Mouse (Mus musculus) E14TG2a.4 (cell line): ENCODE results near the gene Nfic.

ENCODE experiments used
- H3K27me3 ChIP-seq: 2 replicates; pipeline ENCODE4 v1.6.1; 2014; ENCODE audit warnings: low read length, control low read depth; ENCODE audit not compliant: insufficient read depth
- H3K36me3 ChIP-seq: 2 replicates; pipeline ENCODE4 v1.6.1; 2014; ENCODE audit warnings: low read length, control low read depth; ENCODE audit not compliant: insufficient read depth
- H3K4me1 ChIP-seq: replicated peaks from 2 replicates; pipeline ENCODE4 v1.6.1; 2014; ENCODE audit warnings: low read depth, low read length, control low read depth
- H3K4me3 ChIP-seq: replicated peaks from 2 replicates; pipeline ENCODE4 v1.5.1; 2014; ENCODE audit warnings: mild to moderate bottlenecking, low read length
- H3K9me3 ChIP-seq: 2 replicates; pipeline ENCODE4 v1.6.1; 2014; ENCODE audit warnings: low read length, control low read depth
- CTCF ChIP-seq: conservative IDR thresholded peaks from 2 replicates; pipeline ENCODE4 v1.5.1; 2014; ENCODE audit warnings: low read length
- NANOG ChIP-seq: IDR thresholded peaks from 2 replicates; pipeline ENCODE4 v1.6.1; 2014; ENCODE audit warnings: borderline replicate concordance, low read length, mixed read lengths
- POU5F1 ChIP-seq: IDR thresholded peaks from 2 replicates; pipeline ENCODE4 v1.6.1; 2014; ENCODE audit warnings: low read length, borderline replicate concordance

The Nfic gene

GRCm38 (mm10) chr10:81460471-81460870 is 5.0 kb upstream of the Nfic start:
- Histone ChIP-seq H3K4me3 (no peak overlapping the region), H3K9me3 (no peaks in the 10 kb centered on the region), H3K27me3 (peaks cover 37% of the 10 kb centered on the region), H3K36me3 (no peaks in the 10 kb centered on the region; the same call in 1 of the 2 replicates), H3K4me1 (peaks cover 78% of the 10 kb centered on the region)
- no peak for TF ChIP-seq POU5F1
- TF ChIP-seq NANOG = no peak
- TF ChIP-seq CTCF = no peak

GRCm38 (mm10) chr10:81459399-81459798 is 4.0 kb upstream of the Nfic start:
- Histone ChIP-seq H3K4me3 (no peak overlapping the region), H3K27me3 (peaks cover 48% of the 10 kb centered on the region), H3K9me3 (no peaks in the 10 kb centered on the region), H3K36me3 (no peaks in the 10 kb centered on the region; the same call in 1 of the 2 replicates), H3K4me1 (peaks cover 73% of the 10 kb centered on the region)
- no peak for TF ChIP-seq NANOG
- TF ChIP-seq POU5F1 = no peak
- no peak for TF ChIP-seq CTCF

GRCm38 (mm10) chr10:81458267-81458666 is 2.8 kb upstream of the Nfic start:
- H3K4me3 ChIP-seq = no peak overlapping the region
- peaks cover 52% of the 10 kb centered on the region for H3K27me3 ChIP-seq
- H3K4me1 ChIP-seq = peaks cover 64% of the 10 kb centered on the region
- no peak for TF ChIP-seq POU5F1
- no peak for TF ChIP-seq CTCF
- no peak for TF ChIP-seq NANOG
- H3K9me3 ChIP-seq = no peaks in the 10 kb centered on the region
- no peaks in the 10 kb centered on the region; the same call in 1 of the 2 replicates for H3K36me3 ChIP-seq

- H3K4me3 ChIP-seq = no peak overlapping the region
- TF ChIP-seq CTCF (no peak), NANOG (no peak), POU5F1 (no peak)
- no peaks in the 10 kb centered on the region; the same call in 1 of the 2 replicates for H3K36me3 ChIP-seq
- no peaks in the 10 kb centered on the region for H3K9me3 ChIP-seq
- peaks cover 64% of the 10 kb centered on the region for H3K4me1 ChIP-seq
- H3K27me3 ChIP-seq = peaks cover 53% of the 10 kb centered on the region
Observed at GRCm38 (mm10) chr10:81457624-81458023, 2.2 kb upstream of the Nfic start.

- no peaks in the 10 kb centered on the region; the same call in 1 of the 2 replicates for H3K36me3 ChIP-seq
- peaks cover 64% of the 10 kb centered on the region for H3K4me1 ChIP-seq
- TF ChIP-seq CTCF (no peak), POU5F1 (no peak), NANOG (no peak)
- H3K27me3 ChIP-seq = peaks cover 57% of the 10 kb centered on the region
- no peak overlapping the region; the same call in 1 of the 2 replicates for H3K4me3 ChIP-seq
- H3K9me3 ChIP-seq = no peaks in the 10 kb centered on the region
Observed at GRCm38 (mm10) chr10:81456983-81457563, 1.6 kb upstream of the Nfic start.

GRCm38 (mm10) chr10:81454106-81454505 is 1.3 kb downstream of the Nfic start:
- TF ChIP-seq POU5F1 = no peak
- no peak for TF ChIP-seq CTCF
- no peak for TF ChIP-seq NANOG
- peaks cover 73% of the 10 kb centered on the region for H3K27me3 ChIP-seq
- peaks cover 38% of the 10 kb centered on the region for H3K4me1 ChIP-seq
- H3K9me3 ChIP-seq = no peaks in the 10 kb centered on the region
- no peak overlapping the region for H3K4me3 ChIP-seq
- no peaks in the 10 kb centered on the region for H3K36me3 ChIP-seq

- Histone ChIP-seq H3K36me3 (no peaks in the 10 kb centered on the region), H3K9me3 (no peaks in the 10 kb centered on the region), H3K27me3 (peaks cover 73% of the 10 kb centered on the region), H3K4me3 (peak overlapping the region; percentile 76), H3K4me1 (peaks cover 33% of the 10 kb centered on the region)
- no peak for TF ChIP-seq NANOG
- no peak for TF ChIP-seq CTCF
- no peak for TF ChIP-seq POU5F1
Observed at GRCm38 (mm10) chr10:81452947-81453288, 2.5 kb downstream of the Nfic start.

- H3K4me3 ChIP-seq = peak overlapping the region; percentile 76
- H3K4me1 ChIP-seq = peaks cover 29% of the 10 kb centered on the region
- H3K36me3 ChIP-seq = no peaks in the 10 kb centered on the region
- no peaks in the 10 kb centered on the region for H3K9me3 ChIP-seq
- TF ChIP-seq POU5F1 (no peak), CTCF (no peak), NANOG (no peak)
- peaks cover 70% of the 10 kb centered on the region for H3K27me3 ChIP-seq
Observed at GRCm38 (mm10) chr10:81452237-81452946, 3.0 kb downstream of the Nfic start.
